ENCODE assay signal across 17 mouse cellular contexts in the genomic region with DNA sequence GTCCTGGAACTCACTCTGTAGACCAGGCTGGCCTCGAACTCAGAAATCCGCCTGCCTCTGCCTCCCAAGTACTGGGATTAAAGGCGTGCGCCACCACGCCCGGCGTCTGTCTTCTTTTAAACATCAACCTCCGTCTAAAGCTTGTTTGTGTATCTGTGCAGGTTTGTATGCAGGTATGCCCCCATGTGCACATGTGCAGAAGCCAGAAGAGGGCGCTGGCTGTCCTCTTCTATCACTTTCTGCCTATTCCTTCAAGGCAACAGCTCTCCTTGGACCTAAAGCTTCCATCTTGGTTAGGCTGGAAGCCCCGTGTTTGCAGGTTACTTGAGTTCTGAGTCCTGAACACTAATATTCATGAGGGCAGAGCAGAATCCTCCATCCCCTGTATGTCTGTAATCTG.
"Had no signal": no experiment of that assay in that cellular context is flagged by ENCODE, and none has a peak within 500 bp of the region (broad histone marks: within the 10 kb centered on the region; RNA-seq: fewer than 3 reads in every experiment).

No protein-coding gene starts in this region.

- H3K4me1 ChIP-seq: midbrain, embryonic 12.5 days had no signal

- H3K4me3 ChIP-seq: kidney, embryonic 15.5 days; left cerebral cortex, adult 2 months; liver, embryonic 12.5 days; midbrain, embryonic 12.5 days; myocyte; neural tube, embryonic 13.5 days had no signal

- ATAC-seq: liver, embryonic 12.5 days; lung, postnatal 0 days; midbrain, embryonic 16.5 days had no signal

- H3K4me2 ChIP-seq: kidney, embryonic 15.5 days; liver, embryonic 12.5 days; lung, embryonic 14.5 days; midbrain, embryonic 12.5 days; neural tube, embryonic 13.5 days had no signal

- H3K9ac ChIP-seq: kidney, embryonic 15.5 days; liver, embryonic 12.5 days; lung, embryonic 14.5 days; midbrain, embryonic 12.5 days; neural tube, embryonic 13.5 days had no signal

- H3K27me3 ChIP-seq: liver, embryonic 12.5 days had no signal

- H3K9me3 ChIP-seq: kidney, embryonic 15.5 days; liver, embryonic 12.5 days; midbrain, embryonic 12.5 days; neural tube, embryonic 13.5 days had no signal

- H3K27ac ChIP-seq: kidney, embryonic 15.5 days; left cerebral cortex, adult 2 months; liver, embryonic 12.5 days; midbrain, embryonic 12.5 days; neural tube, embryonic 13.5 days; stomach, postnatal 0 days had no signal

- DNase-seq: kidney, adult 2 months; kidney, postnatal 10 days; kidney, postnatal 36 days; layer of hippocampus, postnatal 36 days; lung, embryonic 14.5 days; retina, postnatal 1 day; thymus, adult 2 months; thymus, postnatal 14 days had no signal

- H3K36me3 ChIP-seq: kidney, embryonic 15.5 days; liver, embryonic 12.5 days; midbrain, embryonic 12.5 days; neural tube, embryonic 13.5 days had no signal
